Mouse (Mus musculus): ENCODE results near the gene Disp1.

Gene Disp1

DNA sequence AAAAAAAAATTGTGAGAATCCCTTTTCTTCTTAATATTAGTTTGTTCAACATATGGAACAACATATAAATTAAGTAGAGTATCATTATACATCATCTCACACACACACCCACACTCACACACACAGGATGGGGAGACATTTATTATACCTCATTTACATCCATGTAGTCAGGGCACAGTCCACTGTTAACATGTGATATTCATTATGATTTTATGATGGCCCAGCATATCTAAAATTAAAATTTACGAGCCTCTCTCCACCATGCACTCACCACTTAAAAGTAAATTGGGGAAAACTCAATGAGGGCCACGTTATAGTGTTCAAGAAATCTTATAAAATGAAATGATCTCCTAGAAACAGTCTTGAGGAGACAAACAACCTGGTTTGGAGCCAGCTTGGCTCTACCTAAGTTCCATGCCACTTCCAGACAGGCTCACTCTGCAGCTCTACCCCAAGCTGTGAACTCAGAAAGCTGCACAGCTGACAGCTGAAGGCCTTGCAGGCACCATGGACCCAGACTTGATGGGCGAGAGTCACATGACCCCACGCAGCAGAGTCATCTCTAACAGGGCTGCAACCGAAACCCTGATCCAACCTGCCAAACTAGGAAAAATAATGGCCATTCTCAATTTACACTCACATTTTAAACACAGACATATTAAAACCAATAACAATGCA, 57.7 kb downstream of the Disp1 start:
- DNase-seq (ENCODE audit: low spot score), result no peak

DNA sequence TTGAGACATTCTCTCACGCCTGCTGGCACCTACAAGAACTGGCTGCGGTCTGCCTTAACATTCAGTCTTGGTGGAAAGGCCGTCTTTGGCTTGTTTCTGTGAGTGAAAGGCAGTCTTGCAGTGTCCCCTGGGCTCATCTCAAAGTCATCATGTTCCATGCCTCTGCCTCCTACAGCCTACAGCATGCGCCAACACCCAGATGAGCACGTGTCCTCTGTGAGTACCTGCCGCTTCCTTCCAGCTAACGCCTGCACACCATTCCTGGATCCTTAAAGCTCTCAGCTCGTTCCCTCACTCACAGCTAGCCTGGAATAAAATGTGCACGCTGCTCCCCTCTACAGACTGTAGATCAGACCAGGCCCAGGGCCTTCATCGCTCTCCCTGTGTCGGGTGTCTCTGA, 60.3 kb downstream of the Disp1 start:
- no peak for DNase-seq (ENCODE audit: low spot score)

GRCm38 (mm10) chr1:183160188-183160587, 61.1 kb downstream of the Disp1 start:
- no peak for DNase-seq (ENCODE audit: low spot score)

- no peak for DNase-seq (ENCODE audit: low spot score)
Observed at GRCm38 (mm10) chr1:183159183-183159582, 62.1 kb downstream of the Disp1 start.

GRCm38 (mm10) chr1:183155600-183155999, 65.7 kb downstream of the Disp1 start:
- DNase-seq (ENCODE audit: low spot score), result peak; percentile 23

GRCm38 (mm10) chr1:183154296-183155204, 66.8 kb downstream of the Disp1 start:
- DNase-seq (ENCODE audit: low spot score), result no peak

GRCm38 (mm10) chr1:183153354-183153753, 68.0 kb downstream of the Disp1 start:
- DNase-seq (ENCODE audit: low spot score), result no peak

GRCm38 (mm10) chr1:183151510-183152319, 69.6 kb downstream of the Disp1 start:
- no peak for DNase-seq (ENCODE audit: low spot score)

- DNase-seq (ENCODE audit: low spot score), result no peak
Observed at GRCm38 (mm10) chr1:183150379-183150840, 70.9 kb downstream of the Disp1 start.

DNA sequence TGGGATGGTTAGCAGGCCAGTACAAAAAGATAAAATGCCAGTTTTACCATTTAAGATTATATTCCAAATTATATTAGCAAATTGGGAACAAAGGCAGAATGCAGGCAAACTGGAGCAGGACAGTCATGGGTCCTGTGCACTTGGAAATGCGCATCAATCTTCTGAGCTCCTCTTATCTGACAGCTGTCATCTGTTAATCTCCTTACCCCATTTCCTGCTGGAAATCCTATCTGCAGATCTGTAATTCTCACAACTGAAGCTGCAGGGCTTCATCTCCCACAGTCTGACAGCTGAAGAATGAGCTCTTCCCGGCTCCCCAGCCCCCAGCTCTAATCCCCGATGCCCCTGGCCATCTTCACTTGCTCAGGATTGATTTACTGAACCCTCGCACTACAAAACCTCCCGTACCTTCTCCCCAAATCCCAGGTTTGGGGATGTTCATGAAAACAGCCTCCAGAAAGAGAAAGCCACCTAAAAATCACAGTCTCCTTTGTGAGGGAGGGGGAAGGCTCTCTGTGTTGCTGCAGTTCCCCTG, 71.7 kb downstream of the Disp1 start:
- DNase-seq (ENCODE audit: low spot score), result no peak

- DNase-seq (ENCODE audit: low spot score), result peak; percentile 43
Observed at GRCm38 (mm10) chr1:183147438-183147841, 73.9 kb downstream of the Disp1 start.

- DNase-seq (ENCODE audit: low spot score), result no peak
Observed at GRCm38 (mm10) chr1:183146795-183147194, 74.5 kb downstream of the Disp1 start.

DNA sequence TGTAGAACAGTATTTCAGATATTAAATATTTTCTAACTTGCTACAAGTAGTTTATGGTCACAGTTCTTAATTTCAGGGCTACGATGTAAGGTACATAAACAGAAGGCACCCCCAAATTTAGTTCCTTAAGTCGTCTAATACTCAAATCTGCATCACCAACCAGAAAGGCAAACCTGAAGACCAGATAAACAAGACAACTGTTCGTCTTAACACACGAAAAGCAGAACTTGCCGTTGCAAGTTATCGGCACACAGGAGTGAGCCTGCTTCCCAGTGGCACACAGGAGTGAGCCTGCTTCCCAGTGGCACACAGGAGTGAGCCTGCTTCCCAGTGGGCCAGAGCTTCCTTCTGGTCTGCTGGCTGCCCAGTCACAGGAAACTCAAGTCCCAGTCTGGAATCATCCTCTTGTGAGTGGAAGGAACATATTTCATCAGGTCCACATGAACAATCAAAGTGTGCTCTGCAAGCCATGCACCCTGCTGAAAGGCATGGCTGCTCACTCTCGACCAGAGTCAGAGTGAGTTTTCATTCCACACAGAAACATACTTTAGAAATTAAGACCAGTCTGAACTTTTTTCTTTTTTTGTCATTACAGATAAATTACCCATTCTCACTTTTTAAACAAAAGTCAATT, 75.1 kb downstream of the Disp1 start:
- DNase-seq (ENCODE audit: low spot score), result no peak

- no peak for DNase-seq (ENCODE audit: low spot score)
Observed at GRCm38 (mm10) chr1:183144602-183145205, 76.6 kb downstream of the Disp1 start.

- no peak for DNase-seq (ENCODE audit: low spot score)
Observed at GRCm38 (mm10) chr1:183143246-183143645, 78.1 kb downstream of the Disp1 start.

GRCm38 (mm10) chr1:183142566-183142965, 78.8 kb downstream of the Disp1 start:
- DNase-seq (ENCODE audit: low spot score), result no peak

DNA sequence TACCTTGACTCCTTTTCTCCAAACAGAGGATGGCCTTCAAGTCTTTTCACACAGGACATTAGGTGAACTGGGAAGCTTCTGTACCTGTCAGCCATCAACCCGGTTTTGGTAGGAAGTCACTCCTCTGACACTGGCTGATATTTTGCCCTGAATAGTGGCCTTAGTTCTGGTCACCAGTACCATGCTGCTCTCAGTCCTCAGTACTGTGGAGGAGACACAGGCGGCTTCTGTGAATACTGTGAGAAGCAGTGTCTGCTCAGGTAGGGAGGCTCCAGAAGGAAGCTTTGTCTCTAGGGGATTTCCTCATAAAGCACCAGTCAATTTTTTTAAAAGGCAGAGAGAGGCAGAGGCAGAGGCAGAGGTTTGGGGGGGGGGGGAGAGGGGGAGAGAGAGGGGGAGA, 80.0 kb downstream of the Disp1 start:
- DNase-seq (ENCODE audit: low spot score), result no peak

DNA sequence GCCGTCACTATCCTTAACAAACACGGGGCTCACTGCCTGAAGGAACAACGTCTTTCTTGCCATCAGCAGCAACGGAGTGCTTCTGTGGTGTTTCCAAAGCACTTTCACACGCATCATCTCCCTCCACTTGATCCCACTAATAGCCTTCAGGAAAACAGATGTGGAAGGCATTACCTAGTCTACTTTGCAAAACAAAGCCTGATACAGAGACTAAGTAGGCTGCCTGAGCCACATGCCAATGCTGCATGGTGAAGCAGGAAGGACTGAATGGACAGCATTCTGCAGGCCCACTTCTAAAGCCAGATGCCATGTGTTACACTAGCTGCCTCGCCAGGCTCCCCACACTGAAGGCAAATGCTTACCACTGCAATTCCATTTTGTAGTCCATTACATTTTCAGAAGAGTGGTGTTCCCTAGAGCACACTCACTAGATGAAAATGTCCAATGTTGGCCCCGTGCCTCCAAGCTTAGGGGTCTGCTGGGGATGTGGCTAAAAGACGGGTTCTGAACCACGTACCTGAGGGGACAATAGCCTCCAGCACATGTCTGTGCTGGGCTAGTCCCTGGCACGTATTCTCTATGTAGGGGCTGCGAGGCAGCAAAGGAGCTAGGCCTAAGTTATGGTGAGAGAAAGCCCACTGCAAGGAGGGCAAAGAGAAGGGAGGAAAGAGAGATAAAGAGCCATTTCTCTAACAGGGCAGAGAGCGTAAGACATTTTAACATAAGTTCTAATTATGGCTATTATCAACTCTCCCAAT, 80.6 kb downstream of the Disp1 start:
- no peak for DNase-seq (ENCODE audit: low spot score)

- no peak for DNase-seq (ENCODE audit: low spot score)
Observed at GRCm38 (mm10) chr1:183138088-183138487, 83.2 kb downstream of the Disp1 start.

- no peak for DNase-seq (ENCODE audit: low spot score)
Observed at GRCm38 (mm10) chr1:183134427-183134826, 86.9 kb downstream of the Disp1 start.
